9 mouse cellular contexts compared by ENCODE assay signal in genomic region chr9:119334324-119334723, GRCm38 (mm10). TPM values are rescaled to one million over a fixed set of nuclear protein-coding genes. Genes with fewer than 3 reads are reported as not detected.
DNase-seq lines count a peak whose midpoint lies in the region; ATAC-seq lines count a peak whose summit lies in the region.
"Had no signal": no experiment of that assay in that cellular context is flagged by ENCODE, and none has a peak within 500 bp of the region (broad histone marks: within the 10 kb centered on the region; RNA-seq: fewer than 3 reads in every experiment).

No protein-coding gene starts in this region.

- DNase-seq in cerebellum, postnatal 25 days = peak; percentile 35 to 51
- DNase-seq in cerebellum, adult 11 months = no peak
- DNase-seq in kidney, adult 9 months = peak; percentile 68
- peak; percentile 84 for DNase-seq in lung, postnatal 36 days
- peak; percentile 35 for DNase-seq in thymus, postnatal 4 days
- DNase-seq in c-Kit-positive CD71-positive TER-119-positive erythroid progenitor cells, embryonic 14.5 days (ENCODE audit: low spot score) = no peak

- ATAC-seq in CD4-positive, CD25-positive, alpha-beta regulatory T cell, adult 4 months = peak; percentile 69
- ATAC-seq in granulocyte monocyte progenitor cell, adult 5-6 weeks (replicated peaks; ENCODE audit: poor library complexity, severe bottlenecking) = peak; percentile 96

RNA-seq across cellular contexts. Expression of gene Acaa1a, which starts 5.2 kb away (rescaled TPM):
- 10 to 100 TPM; 38.7 to 55.1 TPM for polyA plus RNA-seq in CD4-positive, CD25-positive, alpha-beta regulatory T cell, adult 4 months (2017; shearing (Covaris generic))
- 26.4 and 40.6 TPM in 2 replicates for total RNA-seq in granulocyte monocyte progenitor cell, adult 5-6 weeks (2014; fragmentation: Nextera tagmentation)
- total RNA-seq in granulocyte monocyte progenitor cell, adult 5-6 weeks (2017) = 21.2 and 26.2 TPM in 2 replicates

RNA-seq across cellular contexts. Expression of gene Myd88, which starts 6.9 kb away (rescaled TPM):
- 10 to 100 TPM; 63.4 to 74.5 TPM for polyA plus RNA-seq in CD4-positive, CD25-positive, alpha-beta regulatory T cell, adult 4 months (2017; shearing (Covaris generic))
- total RNA-seq in granulocyte monocyte progenitor cell, adult 5-6 weeks (2014; fragmentation: Nextera tagmentation) = 31.1 and 47.6 TPM in 2 replicates
- 16.4 and 24.2 TPM in 2 replicates for total RNA-seq in granulocyte monocyte progenitor cell, adult 5-6 weeks (2017)

RNA-seq across cellular contexts. Expression of gene Oxsr1, which starts 12.1 kb away (rescaled TPM):
- 1 to 10 TPM; 7.6 to 8.0 TPM for polyA plus RNA-seq in CD4-positive, CD25-positive, alpha-beta regulatory T cell, adult 4 months (2017; shearing (Covaris generic))
- 27.5 and 28.0 TPM in 2 replicates for total RNA-seq in granulocyte monocyte progenitor cell, adult 5-6 weeks (2014; fragmentation: Nextera tagmentation)
- 28.7 and 30.5 TPM in 2 replicates for total RNA-seq in granulocyte monocyte progenitor cell, adult 5-6 weeks (2017)

RNA-seq across cellular contexts. Expression of gene Xylb, which starts 22.9 kb away (rescaled TPM):
- polyA plus RNA-seq in CD4-positive, CD25-positive, alpha-beta regulatory T cell, adult 4 months (2017; shearing (Covaris generic)) = under 1 TPM; 0.48 to 0.54 TPM
- 4.4 and 7.4 TPM in 2 replicates for total RNA-seq in granulocyte monocyte progenitor cell, adult 5-6 weeks (2014; fragmentation: Nextera tagmentation)
- total RNA-seq in granulocyte monocyte progenitor cell, adult 5-6 weeks (2017) = 2.8 and 4.1 TPM in 2 replicates

RNA-seq across cellular contexts. Expression of gene Slc22a14, which starts 31.0 kb away (rescaled TPM):
- polyA plus RNA-seq in CD4-positive, CD25-positive, alpha-beta regulatory T cell, adult 4 months (2017; shearing (Covaris generic)) = not detected
- not detected in 2 replicates for total RNA-seq in granulocyte monocyte progenitor cell, adult 5-6 weeks (2014; fragmentation: Nextera tagmentation)
- not detected in 2 replicates for total RNA-seq in granulocyte monocyte progenitor cell, adult 5-6 weeks (2017)
- polyA plus RNA-seq: frontal cortex, adult 2 months had no signal

Comparison
In these comparisons a context has a peak if more than half of its experiments do, and no peak if none do; other contexts are left out.
1. DNase-seq: peak in cerebellum, postnatal 25 days (2 of 2), kidney, adult 9 months (single experiment), lung, postnatal 36 days (single experiment) and thymus, postnatal 4 days (single experiment); none in cerebellum, adult 11 months (single experiment) and c-Kit-positive CD71-positive TER-119-positive erythroid progenitor cells, embryonic 14.5 days (single experiment).